Mouse (Mus musculus): ENCODE data around the gene Bhlha15. TPM values are rescaled to one million over a fixed set of nuclear protein-coding genes. Genes with fewer than 3 reads are reported as not detected.

Gene Bhlha15
- polyA plus RNA-seq, 1 experiment from 2014 or later: 0.33 TPM

GRCm38 (mm10) chr5:144184350-144185045 is 5.6 kb upstream of the Bhlha15 start:
- H3K36me3 ChIP-seq (ENCODE audit: control insufficient read depth, insufficient read depth, low read length): peaks cover 1% of the 10 kb centered on the region; the same call in 1 of the 2 replicates
- no peaks in the 10 kb centered on the region for H3K9me3 ChIP-seq (ENCODE audit: control insufficient read depth, low read length)
- H3K27ac ChIP-seq (ENCODE audit: low read length): no peak overlapping the region
- WGBS: 72% methylated on average over 21 of the region's 21 CpGs
- no peak overlapping the region for H3K4me3 ChIP-seq (ENCODE audit: low read length)
- no peaks in the 10 kb centered on the region for H3K27me3 ChIP-seq (ENCODE audit: control insufficient read depth, insufficient read depth, low read depth, low read length)
- peaks cover 21% of the 10 kb centered on the region for H3K4me1 ChIP-seq (replicated peaks; ENCODE audit: control insufficient read depth, insufficient read depth, low read length)
- ATAC-seq (ENCODE audit: low read depth): peak; percentile 19; the same call in 1 of the 2 replicates
- H3K4me2 ChIP-seq (ENCODE audit: low read depth, low read length): no peak overlapping the region
- no peak overlapping the region for H3K9ac ChIP-seq (ENCODE audit: low read length)

- Histone ChIP-seq H3K36me3 (ENCODE audit: control insufficient read depth, insufficient read depth, low read length) (no peaks in the 10 kb centered on the region), H3K27ac (ENCODE audit: low read length) (no peak overlapping the region), H3K4me2 (ENCODE audit: low read depth, low read length) (no peak overlapping the region), H3K4me3 (ENCODE audit: low read length) (no peak overlapping the region), H3K9me3 (ENCODE audit: control insufficient read depth, low read length) (no peaks in the 10 kb centered on the region), H3K4me1 (replicated peaks; ENCODE audit: control insufficient read depth, insufficient read depth, low read length) (peaks cover 24% of the 10 kb centered on the region), H3K9ac (ENCODE audit: low read length) (no peak overlapping the region), H3K27me3 (ENCODE audit: control insufficient read depth, insufficient read depth, low read depth, low read length) (no peaks in the 10 kb centered on the region)
- WGBS: 65% methylated on average over 6 of the region's 6 CpGs
- no peak for ATAC-seq (ENCODE audit: low read depth)
Observed at GRCm38 (mm10) chr5:144188422-144188821, 1.7 kb upstream of the Bhlha15 start.

DNA sequence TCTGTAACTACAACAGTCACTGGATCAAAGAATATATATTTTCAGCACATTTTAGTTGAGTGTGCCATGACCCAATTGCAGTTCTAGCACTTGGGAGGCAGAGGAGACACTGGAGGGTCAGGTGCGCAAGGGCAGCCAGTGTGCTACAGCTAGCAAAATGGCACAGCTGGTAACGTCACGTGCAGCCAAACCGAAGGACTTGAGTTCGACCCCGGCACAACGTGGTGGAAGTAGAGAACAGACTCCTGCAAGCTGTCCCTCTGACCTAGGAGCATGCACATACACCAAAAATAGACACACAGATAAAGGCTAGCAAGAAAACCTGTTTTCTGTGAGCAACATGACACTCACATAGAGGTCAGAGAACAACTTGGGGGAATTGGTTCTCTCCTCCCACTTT is 759 bp upstream of the Bhlha15 start:
- H3K36me3 ChIP-seq (ENCODE audit: control insufficient read depth, insufficient read depth, low read length): no peaks in the 10 kb centered on the region
- H3K4me2 ChIP-seq (ENCODE audit: low read depth, low read length): no peak overlapping the region
- no peak overlapping the region for H3K4me3 ChIP-seq (ENCODE audit: low read length)
- no peaks in the 10 kb centered on the region for H3K27me3 ChIP-seq (ENCODE audit: control insufficient read depth, insufficient read depth, low read depth, low read length)
- no peaks in the 10 kb centered on the region for H3K9me3 ChIP-seq (ENCODE audit: control insufficient read depth, low read length)
- peaks cover 17% of the 10 kb centered on the region for H3K4me1 ChIP-seq (replicated peaks; ENCODE audit: control insufficient read depth, insufficient read depth, low read length)
- no peak overlapping the region for H3K27ac ChIP-seq (ENCODE audit: low read length)
- WGBS: 73% methylated on average over 7 of the region's 7 CpGs
- H3K9ac ChIP-seq (ENCODE audit: low read length): no peak overlapping the region
- ATAC-seq (ENCODE audit: low read depth): no peak

GRCm38 (mm10) chr5:144191026-144191425 is 940 bp downstream of the Bhlha15 start:
- Histone ChIP-seq H3K27ac (ENCODE audit: low read length) (no peak overlapping the region), H3K4me1 (replicated peaks; ENCODE audit: control insufficient read depth, insufficient read depth, low read length) (peaks cover 13% of the 10 kb centered on the region), H3K4me3 (ENCODE audit: low read length) (no peak overlapping the region), H3K27me3 (ENCODE audit: control insufficient read depth, insufficient read depth, low read depth, low read length) (no peaks in the 10 kb centered on the region), H3K9ac (ENCODE audit: low read length) (no peak overlapping the region), H3K4me2 (ENCODE audit: low read depth, low read length) (no peak overlapping the region), H3K36me3 (ENCODE audit: control insufficient read depth, insufficient read depth, low read length) (no peaks in the 10 kb centered on the region), H3K9me3 (ENCODE audit: control insufficient read depth, low read length) (no peaks in the 10 kb centered on the region)
- no peak for ATAC-seq (ENCODE audit: low read depth)
- WGBS: 33% methylated on average over 23 of the region's 23 CpGs

- 57% methylated on average over 6 of the region's 6 CpGs for WGBS
- Histone ChIP-seq H3K36me3 (ENCODE audit: control insufficient read depth, insufficient read depth, low read length) (no peaks in the 10 kb centered on the region), H3K4me3 (ENCODE audit: low read length) (no peak overlapping the region), H3K27me3 (ENCODE audit: control insufficient read depth, insufficient read depth, low read depth, low read length) (no peaks in the 10 kb centered on the region), H3K27ac (ENCODE audit: low read length) (no peak overlapping the region), H3K9ac (ENCODE audit: low read length) (no peak overlapping the region), H3K4me2 (ENCODE audit: low read depth, low read length) (no peak overlapping the region), H3K9me3 (ENCODE audit: control insufficient read depth, low read length) (no peaks in the 10 kb centered on the region), H3K4me1 (replicated peaks; ENCODE audit: control insufficient read depth, insufficient read depth, low read length) (peaks cover 11% of the 10 kb centered on the region)
- ATAC-seq (ENCODE audit: low read depth): peak; percentile 10; the same call in 1 of the 2 replicates
Observed at GRCm38 (mm10) chr5:144192673-144193072, 2.6 kb downstream of the Bhlha15 start.

DNA sequence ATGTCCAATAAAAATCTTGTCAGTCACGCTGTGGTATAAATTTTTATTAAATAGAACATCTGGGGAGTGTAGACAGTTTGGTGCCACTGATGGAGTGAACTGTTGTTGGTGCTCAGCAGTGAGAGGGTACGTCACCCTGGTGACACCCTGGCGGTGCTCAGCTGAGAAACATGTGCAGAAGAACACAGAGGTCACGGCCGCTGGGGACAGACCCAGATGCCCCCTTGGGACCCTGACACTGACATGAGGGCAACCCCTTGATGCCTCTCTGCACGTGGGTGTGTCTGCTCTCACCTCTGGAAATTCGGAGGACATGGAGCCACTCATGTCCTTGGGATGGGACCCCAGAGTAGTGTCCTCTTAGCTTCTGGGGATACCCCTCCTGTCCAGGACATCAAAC is 4.3 kb downstream of the Bhlha15 start:
- H3K36me3 ChIP-seq (ENCODE audit: control insufficient read depth, insufficient read depth, low read length): no peaks in the 10 kb centered on the region
- ATAC-seq (ENCODE audit: low read depth): no peak

DNA sequence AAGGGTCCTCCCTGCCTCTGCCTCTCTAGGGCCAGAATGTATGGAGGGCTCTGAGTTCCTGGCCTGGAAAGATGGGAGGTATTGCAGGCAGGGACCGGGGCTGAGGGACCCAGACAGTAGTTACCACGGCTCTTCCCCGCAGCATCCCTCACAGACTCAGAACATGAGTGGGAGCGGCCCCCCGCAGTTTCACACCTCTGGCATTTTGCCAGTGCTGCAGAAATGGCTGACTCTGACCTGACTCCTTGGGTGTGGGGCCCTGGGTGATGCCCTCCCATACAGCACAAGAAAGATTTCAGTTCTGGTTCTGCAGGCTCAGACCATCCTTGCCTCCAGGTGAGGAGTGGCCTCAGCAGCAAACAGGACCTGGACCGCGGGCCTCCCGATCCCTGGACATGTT is 5.5 kb downstream of the Bhlha15 start:
- H3K27me3 ChIP-seq (ENCODE audit: control insufficient read depth, insufficient read depth, low read depth, low read length): no peaks in the 10 kb centered on the region
- H3K4me2 ChIP-seq (ENCODE audit: low read depth, low read length): no peak overlapping the region
- 82% methylated on average over 8 of the region's 8 CpGs for WGBS
- H3K9ac ChIP-seq (ENCODE audit: low read length): no peak overlapping the region
- H3K27ac ChIP-seq (ENCODE audit: low read length): no peak overlapping the region
- H3K4me3 ChIP-seq (ENCODE audit: low read length): no peak overlapping the region
- no peaks in the 10 kb centered on the region for H3K9me3 ChIP-seq (ENCODE audit: control insufficient read depth, low read length)
- no peaks in the 10 kb centered on the region; the same call in 1 of the 2 replicates for H3K4me1 ChIP-seq (replicated peaks; ENCODE audit: control insufficient read depth, insufficient read depth, low read length)
- 0 out of 2 replicates have a peak, but pooled peaks cover 1% of the 10 kb centered on the region for H3K36me3 ChIP-seq (ENCODE audit: control insufficient read depth, insufficient read depth, low read length)
- ATAC-seq (ENCODE audit: low read depth): no peak

More for the DNA sequence above, 4.3 kb downstream of the Bhlha15 start:
- H3K9ac ChIP-seq (ENCODE audit: low read length): no peak overlapping the region
- 75% methylated on average over 7 of the region's 7 CpGs for WGBS
- no peaks in the 10 kb centered on the region for H3K9me3 ChIP-seq (ENCODE audit: control insufficient read depth, low read length)
- no peak overlapping the region for H3K27ac ChIP-seq (ENCODE audit: low read length)
- no peaks in the 10 kb centered on the region for H3K27me3 ChIP-seq (ENCODE audit: control insufficient read depth, insufficient read depth, low read depth, low read length)
- H3K4me3 ChIP-seq (ENCODE audit: low read length): no peak overlapping the region
- H3K4me1 ChIP-seq (replicated peaks; ENCODE audit: control insufficient read depth, insufficient read depth, low read length): peaks cover 11% of the 10 kb centered on the region
- no peak overlapping the region for H3K4me2 ChIP-seq (ENCODE audit: low read depth, low read length)

- WGBS: 76% methylated on average over 11 of the region's 11 CpGs
- Histone ChIP-seq H3K36me3 (ENCODE audit: control insufficient read depth, insufficient read depth, low read length) (peaks cover 16% of the 10 kb centered on the region), H3K9me3 (ENCODE audit: control insufficient read depth, low read length) (peaks cover 6% of the 10 kb centered on the region; the same call in 1 of the 2 replicates), H3K27me3 (ENCODE audit: control insufficient read depth, insufficient read depth, low read depth, low read length) (no peaks in the 10 kb centered on the region), H3K4me1 (replicated peaks; ENCODE audit: control insufficient read depth, insufficient read depth, low read length) (no peaks in the 10 kb centered on the region; the same call in 1 of the 2 replicates), H3K4me2 (ENCODE audit: low read depth, low read length) (no peak overlapping the region), H3K9ac (ENCODE audit: low read length) (no peak overlapping the region), H3K27ac (ENCODE audit: low read length) (no peak overlapping the region), H3K4me3 (ENCODE audit: low read length) (no peak overlapping the region)
- no peak for ATAC-seq (ENCODE audit: low read depth)
Observed at GRCm38 (mm10) chr5:144200616-144201015, 10.5 kb downstream of the Bhlha15 start.

GRCm38 (mm10) chr5:144202430-144202829 is 12.3 kb downstream of the Bhlha15 start:
- Histone ChIP-seq H3K4me3 (ENCODE audit: low read length) (no peak overlapping the region), H3K36me3 (ENCODE audit: control insufficient read depth, insufficient read depth, low read length) (peaks cover 19% of the 10 kb centered on the region), H3K27me3 (ENCODE audit: control insufficient read depth, insufficient read depth, low read depth, low read length) (no peaks in the 10 kb centered on the region), H3K9ac (ENCODE audit: low read length) (no peak overlapping the region), H3K9me3 (ENCODE audit: control insufficient read depth, low read length) (peaks cover 6% of the 10 kb centered on the region; the same call in 1 of the 2 replicates), H3K4me1 (replicated peaks; ENCODE audit: control insufficient read depth, insufficient read depth, low read length) (no peaks in the 10 kb centered on the region), H3K27ac (ENCODE audit: low read length) (no peak overlapping the region), H3K4me2 (ENCODE audit: low read depth, low read length) (no peak overlapping the region)
- no peak for ATAC-seq (ENCODE audit: low read depth)
- WGBS: 96% methylated on average over 6 of the region's 6 CpGs

Data from lung, embryonic 16.5 days (tissue).